Mouse (Mus musculus) forebrain, postnatal 0 days (tissue): ENCODE data around the gene Rbm47. TPM values are rescaled to one million over a fixed set of nuclear protein-coding genes. Genes with fewer than 3 reads are reported as not detected.

Experiments
- ATAC-seq: fragments of 200-750 bp; cut with Nextera tagmentation; 2 replicates; pipeline ENCODE4 v1.8.0; 2017; ENCODE audit warnings: mild to moderate bottlenecking, moderate library complexity
- DNase-seq: peaks from one replicate; pipeline ENCODE4 v3.0.0-alpha.2; 2015
- H3K27ac ChIP-seq: fragments of 300-500 bp; sonication (generic); 2 replicates; pipeline ENCODE4 v1.5.1; 2014; ENCODE audit warnings: low read depth, mild to moderate bottlenecking, antibody characterized with exemption, low read length, moderate library complexity, mixed read lengths
- H3K27me3 ChIP-seq: fragments of 300-500 bp; sonication (generic); 2 replicates; pipeline ENCODE4 v1.6.1; 2014; ENCODE audit warnings: mild to moderate bottlenecking, low read length, mixed read lengths; ENCODE audit not compliant: insufficient read depth
- H3K36me3 ChIP-seq: fragments of 300-500 bp; sonication (generic); 2 replicates; pipeline ENCODE4 v1.6.1; 2014; ENCODE audit warnings: mild to moderate bottlenecking, moderate library complexity; ENCODE audit not compliant: insufficient read depth
- H3K4me1 ChIP-seq: fragments of 300-500 bp; sonication (generic); 2 replicates; pipeline ENCODE4 v1.6.1; 2014; ENCODE audit warnings: antibody characterized with exemption; ENCODE audit not compliant: insufficient read depth
- H3K4me2 ChIP-seq: fragments of 300-500 bp; sonication (generic); 2 replicates; pipeline ENCODE4 v1.6.1; 2014; ENCODE audit warnings: low read depth, mild to moderate bottlenecking, moderate library complexity
- H3K4me3 ChIP-seq: fragments of 300-500 bp; sonication (generic); 2 replicates; pipeline ENCODE4 v1.5.1; 2014; ENCODE audit warnings: low read depth, low read length, mixed read lengths
- H3K9ac ChIP-seq: fragments of 300-500 bp; sonication (generic); 2 replicates; pipeline ENCODE4 v1.6.1; 2014; ENCODE audit warnings: mild to moderate bottlenecking
- H3K9me3 ChIP-seq: fragments of 300-500 bp; sonication (generic); 2 replicates; pipeline ENCODE4 v1.6.1; 2016; ENCODE audit warnings: low read length
- CTCF ChIP-seq: sonication (generic); IDR thresholded peaks from 2 replicates; pipeline ENCODE4 v1.5.1; 2016; ENCODE audit warnings: antibody characterized with exemption, control low read depth, low read depth
- WGBS: fragments of 180-500 bp; shearing (Covaris S2); extraction: QIAGEN DNeasy Blood & Tissue Kit; methylation state at CpG from one replicate; pipeline ENCODE4 v1.1.7; 2014; 5-methylcytosine and 5-hydroxymethylcytosine counted together
- polyA plus RNA-seq: library from polyadenylated mRNA; unstranded; fragments of >200 nt; fragmentation: Nextera tagmentation; extraction: Ambion mirVana; gene quantifications from 2 replicates; pipeline ENCODE4 v1.2.1, GENCODE M21; 2015
- total RNA-seq: library from RNA; depleted of rRNA; stranded (reverse); fragments of >200 nt; gene quantifications from 2 replicates; pipeline ENCODE4 v1.2.3, GENCODE M21; 2014

The Rbm47 gene
- total and polyA plus RNA-seq, 2 experiments from 2014 or later: 2.7 to 3.3 TPM

GRCm38 (mm10) chr5:66075906-66076305 is 97.0 kb downstream of the Rbm47 start:
- H3K4me2 ChIP-seq: no peak overlapping the region
- no peaks in the 10 kb centered on the region for H3K9me3 ChIP-seq
- no peaks in the 10 kb centered on the region for H3K27me3 ChIP-seq
- no peak for ATAC-seq
- no peak overlapping the region for H3K9ac ChIP-seq
- no peaks in the 10 kb centered on the region for H3K36me3 ChIP-seq
- TF ChIP-seq CTCF: no peak
- no peak overlapping the region for H3K27ac ChIP-seq
- no peaks in the 10 kb centered on the region for H3K4me1 ChIP-seq
- 96% methylated on average over 12 of the region's 12 CpGs for WGBS
- DNase-seq: no peak
- H3K4me3 ChIP-seq: no peak overlapping the region

- Histone ChIP-seq H3K4me2 (no peak overlapping the region), H3K9me3 (no peaks in the 10 kb centered on the region), H3K9ac (no peak overlapping the region), H3K27ac (no peak overlapping the region), H3K36me3 (no peaks in the 10 kb centered on the region), H3K4me1 (no peaks in the 10 kb centered on the region), H3K4me3 (no peak overlapping the region), H3K27me3 (no peaks in the 10 kb centered on the region)
- TF ChIP-seq CTCF: no peak
- 88% methylated on average over 9 of the region's 9 CpGs for WGBS
- ATAC-seq (no peak), DNase-seq (no peak)
Observed at GRCm38 (mm10) chr5:66075032-66075488, 97.9 kb downstream of the Rbm47 start.

- Histone ChIP-seq H3K4me3 (no peak overlapping the region), H3K4me2 (no peak overlapping the region), H3K9ac (no peak overlapping the region), H3K27ac (no peak overlapping the region), H3K4me1 (no peaks in the 10 kb centered on the region), H3K9me3 (no peaks in the 10 kb centered on the region), H3K27me3 (no peaks in the 10 kb centered on the region), H3K36me3 (no peaks in the 10 kb centered on the region)
- no peak for TF ChIP-seq CTCF
- DNase-seq: no peak
- no peak for ATAC-seq
- WGBS: 94% methylated on average over 5 of the region's 5 CpGs
Observed at GRCm38 (mm10) chr5:66074235-66074634, 98.7 kb downstream of the Rbm47 start.

- no peak for ATAC-seq
- 82% methylated on average over 12 of the region's 12 CpGs for WGBS
- no peak for DNase-seq
Observed at GRCm38 (mm10) chr5:66073604-66074164, 99.2 kb downstream of the Rbm47 start.

GRCm38 (mm10) chr5:66071722-66072121 is 101.2 kb downstream of the Rbm47 start:
- Histone ChIP-seq H3K4me3 (no peak overlapping the region), H3K4me1 (no peaks in the 10 kb centered on the region), H3K9me3 (no peaks in the 10 kb centered on the region), H3K27ac (no peak overlapping the region), H3K27me3 (no peaks in the 10 kb centered on the region), H3K36me3 (no peaks in the 10 kb centered on the region), H3K4me2 (no peak overlapping the region), H3K9ac (no peak overlapping the region)
- 92% methylated on average over 8 of the region's 8 CpGs for WGBS
- TF ChIP-seq CTCF: no peak
- DNase-seq (no peak), ATAC-seq (no peak)

More at GRCm38 (mm10) chr5:66073604-66074164, 99.2 kb downstream of the Rbm47 start:
- Histone ChIP-seq H3K4me1 (no peaks in the 10 kb centered on the region), H3K9me3 (no peaks in the 10 kb centered on the region), H3K4me3 (no peak overlapping the region), H3K4me2 (no peak overlapping the region), H3K9ac (no peak overlapping the region), H3K27ac (no peak overlapping the region), H3K36me3 (no peaks in the 10 kb centered on the region), H3K27me3 (no peaks in the 10 kb centered on the region)
- TF ChIP-seq CTCF: no peak

- H3K36me3 ChIP-seq: no peaks in the 10 kb centered on the region
- H3K9ac ChIP-seq: no peak overlapping the region
- no peak for TF ChIP-seq CTCF
- no peaks in the 10 kb centered on the region for H3K9me3 ChIP-seq
- DNase-seq (no peak), ATAC-seq (no peak)
- H3K27me3 ChIP-seq: no peaks in the 10 kb centered on the region
- H3K4me1 ChIP-seq: no peaks in the 10 kb centered on the region
- H3K27ac ChIP-seq: no peak overlapping the region
- no peak overlapping the region for H3K4me3 ChIP-seq
- 0 out of 2 replicates have a peak overlapping the region, but pooled peaks have one; percentile 69 for H3K4me2 ChIP-seq
- 68% methylated on average over 2 of the region's 2 CpGs for WGBS
Observed at GRCm38 (mm10) chr5:66070350-66070749, 102.6 kb downstream of the Rbm47 start.

GRCm38 (mm10) chr5:66069470-66070144 is 103.3 kb downstream of the Rbm47 start:
- peak overlapping the region; percentile 35 for H3K4me3 ChIP-seq
- WGBS: 3% methylated on average over 27 of the region's 27 CpGs
- peak overlapping the region; percentile 69 for H3K4me2 ChIP-seq
- H3K27me3 ChIP-seq: no peaks in the 10 kb centered on the region
- H3K27ac ChIP-seq: no peak overlapping the region
- DNase-seq (peak; percentile 47), ATAC-seq (peak; percentile 82)
- TF ChIP-seq CTCF: no peak
- no peaks in the 10 kb centered on the region for H3K4me1 ChIP-seq
- H3K9ac ChIP-seq: peak overlapping the region; percentile 39; the same call in 1 of the 2 replicates
- H3K36me3 ChIP-seq: no peaks in the 10 kb centered on the region
- H3K9me3 ChIP-seq: no peaks in the 10 kb centered on the region
